Mouse (Mus musculus) megakaryocyte-erythroid progenitor cell, adult 5-6 weeks (primary cell): ENCODE measurements at regions not wholly inside any gene's neighbourhood (a gene's known extent, or its start where the extent isn't known, plus 50 kb on each side); places are given as distances from the start of the nearest gene placed in this dataset.
A peak's percentile ranks its signal among the peaks of the same experiment; 100 is the strongest.

Experiments
- ATAC-seq: replicated peaks from 2 replicates; pipeline ENCODE4 v1.8.0; 2016; ENCODE audit warnings: mild to moderate bottlenecking, inconsistent platforms; ENCODE audit not compliant: severe bottlenecking, poor library complexity, low FRiP score, low TSS enrichment

DNA sequence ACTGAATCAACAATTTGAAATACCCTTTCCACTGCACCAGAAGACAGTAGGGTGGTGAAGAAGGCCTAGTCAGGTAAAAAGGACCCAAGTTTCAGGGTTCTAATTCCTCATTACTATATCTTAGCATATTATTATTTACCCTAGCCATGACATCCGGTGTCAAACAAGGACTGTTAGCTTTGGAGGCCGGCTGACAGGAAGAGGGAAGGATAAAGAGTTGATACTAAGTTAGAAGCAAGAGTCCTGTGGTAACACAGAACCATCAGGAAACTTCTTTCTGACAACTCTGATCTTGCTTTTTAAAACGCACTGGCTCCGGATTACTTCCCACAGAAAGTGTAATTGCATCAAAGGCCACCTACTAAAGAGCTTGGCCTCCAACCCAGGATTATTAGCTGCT is 230.6 kb upstream of the Adgrl2 start:
- ATAC-seq, result no peak

DNA sequence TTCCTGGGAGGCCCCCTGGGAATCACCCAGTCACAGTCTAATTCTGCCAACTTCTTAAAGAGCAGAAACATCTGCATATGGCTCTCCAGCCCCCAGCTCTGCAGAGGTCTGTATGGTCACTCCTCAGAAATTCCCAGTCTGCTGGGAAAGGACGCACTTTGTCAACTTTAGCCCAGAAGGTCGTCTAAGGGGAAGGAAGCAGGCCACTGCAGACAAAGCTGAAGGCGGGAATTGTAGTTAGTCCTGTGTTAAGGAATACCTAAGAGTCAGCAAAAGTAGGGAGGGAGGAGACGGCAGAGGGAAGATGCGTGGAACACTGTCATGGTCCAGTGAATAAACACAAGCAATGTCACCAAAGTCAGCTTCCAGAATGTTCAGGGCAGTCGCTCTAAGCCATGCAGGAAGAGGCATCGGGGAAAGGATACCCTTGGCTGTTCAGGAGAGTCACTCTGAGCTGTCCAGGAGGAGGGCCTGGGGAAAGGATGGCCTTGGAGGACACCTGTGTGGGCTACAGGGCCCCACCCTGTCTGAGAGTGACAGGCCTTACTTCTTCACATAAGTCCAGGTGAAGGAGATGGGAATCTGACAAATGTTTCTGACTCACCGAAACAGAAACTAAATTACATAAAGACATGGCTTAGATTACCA is 230.1 kb upstream of the Adgrl2 start:
- ATAC-seq, result no peak

DNA sequence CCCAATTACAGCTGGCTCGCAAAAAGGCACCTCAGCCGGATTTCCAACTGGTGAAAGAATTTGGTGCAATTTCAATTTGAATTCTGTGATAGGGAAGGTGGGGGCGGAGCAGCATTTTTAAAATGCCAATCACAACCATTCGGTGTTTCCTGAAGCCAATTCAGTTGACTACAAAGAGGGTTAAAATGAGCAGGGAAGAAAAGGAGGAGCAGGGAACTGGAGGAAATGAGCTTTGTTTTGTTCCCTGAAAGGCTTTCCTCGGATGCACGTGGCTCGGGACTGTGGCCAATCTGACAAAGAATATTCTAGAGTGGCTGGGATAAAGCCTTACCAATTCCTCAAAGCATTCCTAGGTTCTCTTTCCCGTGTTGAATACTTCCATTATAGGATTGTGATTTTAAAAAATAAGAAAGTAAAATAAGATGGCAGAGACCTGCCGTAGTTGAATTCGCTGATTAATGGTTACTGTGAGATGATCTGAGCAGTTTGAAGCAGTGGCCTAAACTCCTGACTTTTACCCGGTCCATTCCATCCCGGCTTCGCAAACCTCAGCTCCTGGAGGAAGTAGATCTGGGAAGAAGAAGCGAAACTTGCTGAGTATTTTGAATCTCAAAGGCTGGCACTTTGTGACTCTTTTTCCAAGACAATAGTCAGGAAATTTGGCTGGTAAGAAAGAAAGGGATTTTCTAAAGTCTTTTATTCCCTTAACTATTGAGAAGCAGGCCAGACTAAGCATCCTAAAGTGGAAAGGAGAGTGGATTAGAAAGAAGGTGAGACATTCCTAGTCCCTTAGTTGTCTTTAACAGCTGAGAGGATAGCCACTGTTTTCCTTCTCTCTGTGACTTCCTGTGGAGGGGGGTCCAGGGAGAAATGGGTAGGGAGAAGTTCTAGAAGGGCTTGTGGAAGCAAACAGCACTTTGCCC is 229.3 kb upstream of the Adgrl2 start:
- ATAC-seq, result no peak

DNA sequence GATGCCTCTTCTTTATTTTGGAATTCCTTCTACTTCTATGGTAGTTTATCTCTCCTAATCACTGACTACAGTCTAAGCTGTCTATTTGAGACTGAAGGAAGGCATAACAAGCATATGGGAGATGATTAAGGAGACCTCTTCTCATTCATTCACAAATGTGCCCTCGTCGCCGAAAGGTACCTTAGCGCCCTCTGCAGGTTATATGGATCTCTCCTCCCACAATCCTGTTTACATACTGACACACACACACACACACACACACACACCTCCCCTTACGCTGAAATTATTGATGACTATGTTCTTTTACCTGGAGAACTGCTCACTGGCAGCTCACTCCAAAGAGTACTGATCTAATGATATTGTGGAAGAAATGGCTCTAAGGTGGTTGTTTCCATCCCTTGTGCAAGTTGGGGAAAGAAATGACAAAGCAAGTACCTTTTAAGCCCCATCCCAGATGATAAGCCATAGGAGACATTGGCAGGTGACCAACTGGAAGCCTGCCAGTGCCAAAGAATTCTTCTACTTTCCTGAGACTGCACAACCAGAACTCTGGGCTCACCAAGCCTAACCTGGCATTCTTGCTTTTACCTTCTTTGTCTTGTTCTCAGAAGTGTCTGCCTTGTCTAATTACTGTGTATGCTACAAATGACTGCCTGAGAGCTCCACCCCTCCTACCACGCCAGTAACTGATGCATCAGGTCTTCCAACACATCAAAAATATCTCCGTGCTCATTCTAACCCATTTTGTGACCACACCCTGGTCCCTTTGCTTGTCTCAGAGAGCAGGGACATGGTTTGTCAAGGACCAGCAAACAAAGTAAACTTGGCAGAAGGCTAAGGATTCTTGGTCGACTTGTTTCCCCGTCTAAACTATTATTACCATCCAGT is 227.8 kb upstream of the Adgrl2 start:
- ATAC-seq, result peak; percentile 88

DNA sequence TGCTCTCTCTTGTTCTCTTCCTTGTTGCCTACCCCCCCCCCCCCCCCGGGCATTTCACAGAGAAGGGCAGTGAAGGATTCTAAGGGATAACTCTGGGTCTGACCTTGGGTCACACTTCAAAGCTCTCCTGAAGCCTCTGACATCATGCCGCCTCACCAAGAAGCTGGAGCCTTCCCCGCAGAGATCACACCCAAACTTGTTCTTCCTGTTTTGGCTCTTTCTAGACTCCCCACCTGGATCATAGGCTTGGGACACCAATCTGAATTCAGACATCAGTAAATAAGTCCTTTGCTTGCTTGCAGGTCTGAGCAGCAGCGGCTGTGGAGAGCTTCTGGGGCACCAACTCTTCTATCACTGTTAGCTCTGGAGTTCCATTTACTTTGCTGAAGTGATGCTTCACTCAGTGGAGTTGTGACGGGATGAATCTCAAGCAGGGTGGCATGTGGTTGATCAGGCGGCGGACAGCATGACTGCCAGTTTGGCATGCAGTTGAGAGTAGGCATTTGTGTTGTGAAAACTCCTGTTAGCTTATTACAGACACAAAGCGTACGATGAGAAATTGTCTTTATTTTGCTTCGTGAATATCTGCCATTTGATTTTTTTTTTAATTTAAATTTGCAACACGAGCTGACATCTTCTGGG is 226.5 kb upstream of the Adgrl2 start:
- ATAC-seq, result no peak

DNA sequence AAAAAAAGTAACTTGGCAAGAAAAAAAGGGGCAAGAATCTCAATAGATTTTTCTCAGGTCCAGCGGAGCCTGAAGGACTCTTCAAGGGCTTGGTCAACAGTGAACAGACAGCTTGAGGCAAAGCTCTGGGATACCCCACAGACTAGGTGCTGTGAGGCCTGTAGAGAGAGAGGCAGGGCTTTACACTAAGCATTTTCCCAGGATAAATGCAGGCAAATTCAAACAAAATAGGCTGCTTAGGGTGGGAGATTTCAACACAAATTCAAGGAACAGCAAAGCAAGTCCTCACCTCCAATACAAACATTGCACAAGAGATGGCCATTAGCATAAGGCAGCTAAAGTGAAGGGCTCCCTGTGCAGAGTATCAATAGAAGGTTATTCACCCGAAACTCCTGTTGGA is 225.3 kb upstream of the Adgrl2 start:
- ATAC-seq, result no peak

DNA sequence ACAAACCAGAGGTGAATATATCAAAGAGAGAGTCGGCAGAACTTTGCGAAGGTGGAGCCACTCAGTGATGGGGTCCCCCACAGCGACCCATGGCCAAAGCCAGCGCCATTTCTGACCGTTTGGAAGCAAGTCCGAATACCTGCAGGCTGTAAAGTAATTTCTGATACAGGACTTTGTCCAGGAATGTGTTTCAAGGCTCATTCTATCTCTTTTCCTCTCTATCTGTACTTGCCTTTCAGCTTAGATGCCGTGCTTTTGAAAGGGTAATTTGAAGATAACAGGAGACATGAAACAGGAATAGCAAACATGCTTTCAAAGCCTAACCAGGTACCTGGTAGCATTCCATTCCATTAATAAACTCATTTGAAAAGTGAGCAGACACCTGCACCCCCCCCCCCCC is 221.6 kb upstream of the Adgrl2 start:
- ATAC-seq, result no peak

DNA sequence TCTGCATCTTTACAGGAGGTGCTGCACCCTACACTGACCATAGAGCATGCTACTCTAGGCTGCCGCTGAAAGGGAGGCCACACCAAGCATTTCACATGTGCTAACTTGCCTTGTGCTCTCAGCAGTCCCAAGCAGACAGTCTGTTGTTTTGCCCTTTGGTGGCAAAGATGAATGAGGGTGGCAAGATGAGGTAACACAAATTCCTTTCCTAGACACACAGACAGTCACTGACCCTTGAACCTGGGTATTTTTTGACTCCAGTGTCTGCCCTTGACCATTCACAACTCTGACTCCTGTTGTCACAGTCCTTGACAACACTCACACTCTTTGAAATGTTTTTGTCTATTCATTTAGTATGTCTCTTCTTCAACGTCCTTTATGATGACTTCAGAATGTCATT is 218.9 kb upstream of the Adgrl2 start:
- no peak for ATAC-seq

DNA sequence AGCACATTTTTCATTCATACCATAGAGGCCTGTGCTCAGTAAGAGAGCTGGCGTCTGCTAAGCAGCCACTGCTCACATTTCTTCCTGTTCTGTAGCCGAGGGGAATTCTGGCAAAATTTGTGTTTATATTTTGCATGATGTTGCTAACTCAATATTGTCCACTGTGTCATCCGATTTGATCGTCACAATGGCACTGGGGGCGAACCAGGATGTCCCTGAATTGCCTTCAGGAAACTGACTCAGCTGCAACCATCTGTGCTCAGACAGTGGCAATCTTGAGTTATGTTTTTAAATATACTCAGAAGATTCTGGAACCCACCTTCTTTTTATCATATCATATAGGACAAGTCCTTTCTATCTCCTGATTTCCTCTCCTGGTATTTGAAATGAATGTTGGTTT is 213.1 kb upstream of the Adgrl2 start:
- ATAC-seq, result no peak

DNA sequence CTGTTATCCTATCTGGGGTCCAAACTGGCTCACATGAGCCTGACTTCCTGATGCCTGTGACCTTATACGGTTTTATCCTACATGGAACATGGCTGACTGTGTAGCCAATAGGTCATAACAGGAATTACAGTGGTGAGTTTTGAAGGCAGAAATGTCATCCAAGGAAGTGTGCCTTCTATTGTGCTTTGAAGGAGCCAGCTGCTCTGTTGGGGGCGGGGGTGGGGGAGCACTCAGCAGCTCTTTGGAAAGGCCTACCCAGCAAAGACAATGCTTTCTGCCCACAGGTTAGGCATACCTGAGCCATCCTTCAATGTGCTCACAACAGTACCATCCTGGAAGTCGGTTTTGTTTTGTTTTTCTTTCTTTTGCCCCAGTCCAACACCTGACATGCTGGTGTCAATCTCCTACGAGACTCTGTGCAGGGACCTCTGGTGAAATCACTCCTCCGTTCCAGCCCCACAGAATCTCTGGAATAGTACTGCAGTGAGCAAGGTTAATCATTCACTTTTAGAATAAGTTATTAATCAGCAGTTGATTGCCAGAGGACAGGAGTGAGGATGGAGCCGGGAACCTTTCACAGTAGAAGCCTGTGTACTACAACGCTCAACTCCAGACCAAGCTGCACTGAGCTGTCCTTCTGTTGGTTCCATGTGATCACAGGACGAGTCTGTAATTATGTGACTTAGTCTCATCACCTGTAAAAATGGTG is 206.3 kb upstream of the Adgrl2 start:
- no peak for ATAC-seq

DNA sequence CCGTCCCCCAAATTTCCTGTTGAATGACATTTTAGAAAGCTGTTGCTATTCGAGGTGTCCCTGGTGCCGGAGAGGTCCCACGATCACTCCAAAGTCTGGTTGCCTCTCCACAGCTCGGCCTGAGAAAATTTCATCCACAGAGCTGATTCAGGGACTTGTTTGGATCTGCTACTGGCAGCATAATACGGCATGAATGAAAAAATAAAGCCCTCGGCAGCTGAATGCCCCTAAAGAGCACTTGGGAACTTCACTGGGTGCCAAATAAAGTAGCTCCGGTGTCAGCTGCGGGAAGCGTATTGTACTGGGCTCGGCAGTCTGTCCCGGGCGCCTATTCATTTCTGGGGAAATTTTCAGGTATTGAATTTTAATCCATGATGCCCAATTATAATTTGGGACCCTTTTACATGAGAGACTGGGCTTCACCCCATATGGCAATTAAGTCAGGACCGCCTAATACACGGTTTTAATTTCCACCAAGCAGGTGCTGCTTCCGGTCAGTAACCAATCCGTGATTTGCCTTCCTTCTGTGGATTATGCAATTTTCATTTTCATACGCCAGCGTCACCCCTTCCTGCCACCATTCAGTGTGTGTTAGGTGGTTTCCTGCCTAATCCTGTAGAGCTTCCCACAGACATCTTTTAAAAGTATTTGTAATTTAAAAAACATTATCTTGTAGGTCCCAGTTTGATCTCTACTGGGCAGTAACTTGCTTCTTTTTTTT is 200.7 kb upstream of the Adgrl2 start:
- no peak for ATAC-seq

DNA sequence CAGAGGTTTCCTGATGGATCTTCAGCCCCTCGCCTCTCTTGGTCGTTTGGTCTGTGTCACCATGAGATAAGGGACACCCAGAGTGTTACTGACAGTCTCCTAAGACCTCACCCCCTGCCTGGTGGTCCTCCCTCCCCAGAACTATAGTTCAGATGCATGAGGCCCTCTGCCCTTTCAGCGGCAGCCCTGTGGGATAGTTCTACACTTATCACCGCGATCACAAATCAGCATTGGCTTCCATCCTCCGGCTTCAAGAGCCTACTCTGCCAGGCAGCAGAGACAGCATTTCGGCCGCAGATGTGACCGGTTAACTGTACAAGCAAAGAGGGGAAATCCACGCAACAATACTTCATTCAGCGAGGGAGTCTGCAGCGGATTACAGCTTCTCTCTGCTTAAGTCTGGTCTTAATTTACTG is 193.8 kb upstream of the Adgrl2 start:
- peak; percentile 69 for ATAC-seq

DNA sequence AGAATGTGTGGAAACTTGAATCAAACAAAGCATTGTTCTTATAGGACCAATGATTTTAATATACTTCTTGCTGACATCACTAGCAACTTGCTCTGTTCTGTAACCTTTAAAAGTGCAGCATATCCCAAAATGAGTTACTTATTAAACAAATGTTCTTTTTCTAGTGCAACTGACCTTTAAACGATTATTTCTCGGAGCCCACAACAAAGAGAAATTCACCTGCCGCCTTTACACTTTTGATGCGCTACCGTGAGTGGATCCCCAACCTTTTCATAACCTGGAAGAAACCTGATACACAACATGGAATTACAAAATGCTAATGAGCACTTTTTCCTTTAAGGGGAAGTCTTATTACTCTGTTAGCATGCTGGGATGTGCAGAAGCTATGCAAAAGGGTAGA is 191.7 kb upstream of the Adgrl2 start:
- no peak for ATAC-seq

DNA sequence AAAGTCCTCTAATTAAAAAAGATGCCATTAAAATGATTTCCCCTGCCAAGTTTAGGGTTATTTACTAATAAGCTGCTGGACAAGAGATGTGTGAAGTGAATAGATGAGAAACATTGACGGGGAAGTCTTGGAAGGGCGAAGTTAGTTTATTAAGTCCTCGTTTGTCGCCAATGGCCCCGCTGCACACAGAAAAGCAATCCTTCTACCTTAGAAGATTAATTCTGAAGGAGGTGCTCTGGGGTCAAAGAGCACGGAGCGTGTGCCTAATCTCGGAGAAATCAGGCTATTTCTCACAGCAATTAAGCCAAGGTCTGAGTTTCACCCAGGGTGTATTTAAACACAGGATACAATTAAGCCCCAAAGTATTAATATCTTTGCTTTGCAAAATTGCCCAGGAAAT is 189.8 kb upstream of the Adgrl2 start:
- ATAC-seq, result no peak

DNA sequence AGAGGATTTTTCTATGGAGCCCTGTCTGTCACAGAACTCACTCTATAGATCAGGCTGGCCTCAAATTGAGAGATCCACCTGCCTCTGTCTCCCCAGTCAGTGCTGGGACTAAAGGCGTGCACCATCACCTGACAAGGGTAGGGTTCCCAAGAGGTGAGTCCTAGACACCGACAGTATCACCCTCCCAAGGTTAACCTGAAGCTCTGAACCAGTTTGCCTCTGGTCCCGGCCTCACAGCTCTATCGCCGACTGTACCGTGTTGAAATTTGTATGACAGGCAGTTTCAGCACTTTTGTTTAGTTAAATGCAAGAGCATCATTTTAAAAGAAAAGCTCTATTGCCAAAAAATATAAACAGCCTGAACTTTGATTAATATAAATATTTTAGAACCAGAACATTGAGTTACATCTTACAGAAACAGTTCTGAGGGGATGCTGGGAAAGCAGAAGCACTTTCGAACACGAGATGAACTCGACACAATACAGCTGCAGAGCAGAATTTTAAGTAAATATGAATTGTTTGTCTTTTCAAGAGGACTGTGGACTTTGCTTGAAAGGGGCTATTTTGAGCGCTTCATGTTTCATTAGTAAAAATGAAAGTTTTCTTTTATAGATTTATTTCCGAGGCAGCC is 189.2 kb upstream of the Adgrl2 start:
- ATAC-seq, result no peak

DNA sequence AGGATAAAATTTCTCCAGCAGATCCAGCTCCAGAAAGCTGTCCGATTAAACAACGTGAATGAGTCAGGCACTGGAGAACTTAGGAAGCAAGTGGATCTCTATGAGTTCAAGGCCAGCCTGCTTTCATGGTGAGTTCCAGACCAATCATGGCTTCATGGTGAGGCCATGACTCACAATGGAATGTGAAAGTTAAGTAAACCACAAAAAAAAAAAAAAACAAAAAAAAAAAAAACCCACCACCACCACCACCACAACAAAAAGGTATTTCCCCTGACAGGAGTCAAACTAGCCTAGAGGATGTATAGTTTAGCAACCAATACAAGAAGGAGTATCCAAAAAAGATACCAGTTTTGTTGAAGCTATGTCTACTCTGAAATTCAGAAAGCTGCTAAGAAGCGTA is 188.5 kb upstream of the Adgrl2 start:
- no peak for ATAC-seq

DNA sequence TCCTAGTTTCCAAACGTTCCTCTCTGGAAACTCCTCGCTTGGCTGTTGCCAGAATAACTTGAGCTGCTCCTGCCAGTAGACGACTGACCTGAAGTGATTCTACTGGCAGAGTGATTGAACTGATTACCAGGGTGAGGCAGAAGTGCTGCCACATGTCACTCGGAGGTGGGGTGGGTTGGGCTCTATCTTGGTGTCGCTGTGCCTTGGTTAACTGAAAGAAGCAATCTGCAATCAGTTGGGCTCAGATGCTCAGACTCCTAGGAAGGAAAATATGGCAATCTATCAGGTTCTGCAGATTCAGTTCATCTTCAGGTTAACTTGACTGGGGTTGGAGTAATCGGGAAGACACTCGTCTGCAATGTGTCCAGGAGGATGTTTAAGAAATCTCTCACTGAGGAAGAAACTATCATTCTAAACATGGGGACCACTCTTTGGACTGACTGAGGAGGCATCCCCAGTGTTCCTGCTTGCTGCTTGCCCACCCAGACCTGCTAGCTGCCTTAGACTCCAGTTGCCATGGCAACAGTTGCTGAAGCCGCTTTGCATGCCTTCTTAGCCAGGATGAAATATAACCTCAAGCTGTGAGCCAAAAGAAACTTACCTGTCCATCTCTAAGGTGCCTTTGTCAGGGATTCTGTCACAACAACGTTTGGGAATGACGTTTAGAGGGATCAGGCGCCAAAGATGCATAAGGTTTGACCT is 184.5 kb upstream of the Adgrl2 start:
- peak; percentile 91 for ATAC-seq
